Mouse (Mus musculus) intestine, embryonic 15.5 days (tissue): ENCODE data around the gene Hgd. TPM values are rescaled to one million over a fixed set of nuclear protein-coding genes. Genes with fewer than 3 reads are reported as not detected.
A peak's percentile ranks its signal among the peaks of the same experiment; 100 is the strongest.

Source experiments
- ATAC-seq: fragments of 200-750 bp; cut with Nextera tagmentation; 2 replicates; pipeline ENCODE4 v1.8.0; 2017; ENCODE audit warnings: moderate TSS enrichment, moderate library complexity
- H3K27ac ChIP-seq: fragments of 300-500 bp; sonication (generic); 2 replicates; pipeline ENCODE4 v1.5.1; 2015; ENCODE audit warnings: mild to moderate bottlenecking, inconsistent platforms
- H3K27me3 ChIP-seq: fragments of 300-500 bp; sonication (generic); replicated peaks from 2 replicates; pipeline ENCODE4 v1.6.1; 2015; ENCODE audit warnings: inconsistent platforms
- H3K36me3 ChIP-seq: fragments of 300-500 bp; sonication (generic); 2 replicates; pipeline ENCODE4 v1.6.1; 2015; ENCODE audit warnings: inconsistent platforms
- H3K4me1 ChIP-seq: fragments of 300-500 bp; sonication (generic); replicated peaks from 2 replicates; pipeline ENCODE4 v1.6.1; 2015; ENCODE audit warnings: inconsistent platforms
- H3K4me2 ChIP-seq: fragments of 300-500 bp; sonication (generic); replicated peaks from 2 replicates; pipeline ENCODE4 v1.6.1; 2015; ENCODE audit warnings: mild to moderate bottlenecking, inconsistent platforms
- H3K4me3 ChIP-seq: fragments of 300-500 bp; sonication (generic); replicated peaks from 2 replicates; pipeline ENCODE4 v1.5.1; 2015; ENCODE audit warnings: inconsistent platforms
- H3K9ac ChIP-seq: fragments of 300-500 bp; sonication (generic); 2 replicates; pipeline ENCODE4 v1.6.1; 2015; ENCODE audit warnings: inconsistent platforms
- H3K9me3 ChIP-seq: fragments of 300-500 bp; sonication (generic); 2 replicates; pipeline ENCODE4 v1.6.1; 2016; ENCODE audit warnings: inconsistent platforms
- WGBS: fragments of 180-500 bp; shearing (Covaris S2); methylation state at CpG from one replicate; pipeline ENCODE4 v1.1.7; 2015; 5-methylcytosine and 5-hydroxymethylcytosine counted together
- polyA plus RNA-seq: library from polyadenylated mRNA; unstranded; fragments of >200 nt; fragmentation: Nextera tagmentation; extraction: Ambion mirVana; gene quantifications from 2 replicates; pipeline ENCODE4 v1.2.1, GENCODE M21; 2015

The Hgd gene
- polyA plus RNA-seq, result 1.0 and 1.4 TPM in 2 replicates

GRCm38 (mm10) chr16:37579994-37580393, at the start of gene Hgd:
Gene Hgd, plus strand, starts transcription at chr16:37580153.
- Histone ChIP-seq H3K27me3 (no peaks in the 10 kb centered on the region), H3K4me2 (no peak within 1 kb of the TSS), H3K9me3 (no peaks in the 10 kb centered on the region), H3K27ac (no peak within 1 kb of the TSS), H3K36me3 (no peaks in the 10 kb centered on the region), H3K4me1 (0 out of 2 replicates have a peak, but pooled peaks cover 8% of the 10 kb centered on the region), H3K9ac (no peak within 1 kb of the TSS), H3K4me3 (no peak within 1 kb of the TSS)
- WGBS, result 45% methylated on average over 4 of the region's 4 CpGs
- no peak for ATAC-seq

- no peak overlapping the region for H3K27ac ChIP-seq
- H3K4me3 ChIP-seq, result no peak overlapping the region
- H3K9me3 ChIP-seq, result no peaks in the 10 kb centered on the region
- WGBS, result 86% methylated on average over 6 of the region's 6 CpGs
- H3K4me1 ChIP-seq, result no peaks in the 10 kb centered on the region
- no peak overlapping the region for H3K9ac ChIP-seq
- H3K36me3 ChIP-seq, result no peaks in the 10 kb centered on the region
- no peak overlapping the region for H3K4me2 ChIP-seq
- no peaks in the 10 kb centered on the region for H3K27me3 ChIP-seq
- no peak for ATAC-seq
Measured at GRCm38 (mm10) chr16:37530170-37530569, 49.8 kb upstream of the Hgd start.

GRCm38 (mm10) chr16:37532046-37532445, 47.9 kb upstream of the Hgd start:
- H3K27me3 ChIP-seq, result no peaks in the 10 kb centered on the region
- H3K9ac ChIP-seq, result no peak overlapping the region
- H3K27ac ChIP-seq, result no peak overlapping the region
- whole genome bisulfite sequencing, result 95% methylated on average over 1 of the region's 1 CpGs
- no peak overlapping the region for H3K4me3 ChIP-seq
- no peaks in the 10 kb centered on the region for H3K4me1 ChIP-seq
- no peak for ATAC-seq
- no peaks in the 10 kb centered on the region for H3K9me3 ChIP-seq
- H3K36me3 ChIP-seq, result no peaks in the 10 kb centered on the region
- no peak overlapping the region for H3K4me2 ChIP-seq

- Histone ChIP-seq H3K36me3 (no peaks in the 10 kb centered on the region), H3K9me3 (no peaks in the 10 kb centered on the region), H3K27me3 (no peaks in the 10 kb centered on the region), H3K4me3 (no peak overlapping the region), H3K4me2 (no peak overlapping the region), H3K4me1 (no peaks in the 10 kb centered on the region), H3K9ac (no peak overlapping the region), H3K27ac (no peak overlapping the region)
- 73% methylated on average over 8 of the region's 8 CpGs for WGBS
- peak; percentile 68; the same call in 1 of the 2 replicates for ATAC-seq
Measured at GRCm38 (mm10) chr16:37533369-37534068, 46.4 kb upstream of the Hgd start.

- under 1% methylated on average over 22 of the region's 22 CpGs for WGBS
- H3K9ac ChIP-seq, result peak overlapping the region; percentile 76
Measured at GRCm38 (mm10) chr16:37539240-37539610, 40.7 kb upstream of the Hgd start.

GRCm38 (mm10) chr16:37539611-37540580, 40.1 kb upstream of the Hgd start, which contains the start of the genes Gtf2e1 and Rabl3:
Gene Gtf2e1, minus strand, starts transcription at chr16:37539789.
Gene Rabl3, plus strand, starts transcription at chr16:37539885.
- no peaks in the 10 kb centered on the region for H3K27me3 ChIP-seq
- peaks cover 4% of the 10 kb centered on the region; the same call in 1 of the 2 replicates for H3K4me1 ChIP-seq
- 2% methylated on average over 41 of the region's 41 CpGs for WGBS
- ATAC-seq, result peak; percentile 100
- 0 out of 2 replicates have a peak, but pooled peaks cover 3% of the 10 kb centered on the region for H3K36me3 ChIP-seq
- peak within 1 kb of the TSS; percentile 66 for H3K4me2 ChIP-seq
- H3K27ac ChIP-seq, result peak within 1 kb of the TSS; percentile 87
- peak within 1 kb of the TSS; percentile 76 for H3K9ac ChIP-seq
- H3K4me3 ChIP-seq, result peak within 1 kb of the TSS; percentile 65
- H3K9me3 ChIP-seq, result no peaks in the 10 kb centered on the region

More at GRCm38 (mm10) chr16:37539240-37539610, 40.7 kb upstream of the Hgd start:
- peak; percentile 54 for ATAC-seq
- Histone ChIP-seq H3K9me3 (no peaks in the 10 kb centered on the region), H3K4me2 (peak overlapping the region; percentile 66), H3K27me3 (no peaks in the 10 kb centered on the region), H3K36me3 (0 out of 2 replicates have a peak, but pooled peaks cover 3% of the 10 kb centered on the region), H3K4me1 (peaks cover 4% of the 10 kb centered on the region; the same call in 1 of the 2 replicates), H3K27ac (peak overlapping the region; percentile 54), H3K4me3 (peak overlapping the region; percentile 65)

- peak overlapping the region; percentile 65; the same call in 1 of the 2 replicates for H3K4me3 ChIP-seq
- H3K9ac ChIP-seq, result no peak overlapping the region
- no peaks in the 10 kb centered on the region for H3K9me3 ChIP-seq
- 0 out of 2 replicates have a peak, but pooled peaks cover 3% of the 10 kb centered on the region for H3K36me3 ChIP-seq
- H3K27me3 ChIP-seq, result no peaks in the 10 kb centered on the region
- 88% methylated on average over 6 of the region's 6 CpGs for WGBS
- no peak overlapping the region for H3K27ac ChIP-seq
- H3K4me2 ChIP-seq, result peak overlapping the region; percentile 63
- peaks cover 4% of the 10 kb centered on the region; the same call in 1 of the 2 replicates for H3K4me1 ChIP-seq
- ATAC-seq, result no peak
Measured at GRCm38 (mm10) chr16:37540776-37541175, 39.2 kb upstream of the Hgd start.

GRCm38 (mm10) chr16:37546312-37546711, 33.6 kb upstream of the Hgd start:
- no peak for ATAC-seq
- Histone ChIP-seq H3K27ac (no peak overlapping the region), H3K9ac (no peak overlapping the region), H3K36me3 (0 out of 2 replicates have a peak, but pooled peaks cover 3% of the 10 kb centered on the region), H3K4me2 (no peak overlapping the region), H3K27me3 (no peaks in the 10 kb centered on the region), H3K4me1 (no peaks in the 10 kb centered on the region), H3K4me3 (no peak overlapping the region), H3K9me3 (no peaks in the 10 kb centered on the region)
- WGBS, result 84% methylated on average over 5 of the region's 5 CpGs

- Histone ChIP-seq H3K27ac (no peak overlapping the region), H3K4me3 (no peak overlapping the region), H3K9ac (no peak overlapping the region), H3K27me3 (no peaks in the 10 kb centered on the region), H3K4me1 (no peaks in the 10 kb centered on the region), H3K4me2 (no peak overlapping the region), H3K9me3 (no peaks in the 10 kb centered on the region), H3K36me3 (no peaks in the 10 kb centered on the region)
- 64% methylated on average over 3 of the region's 3 CpGs for WGBS
- ATAC-seq, result no peak
Measured at GRCm38 (mm10) chr16:37550266-37550665, 29.7 kb upstream of the Hgd start.

GRCm38 (mm10) chr16:37550981-37551380, 29.0 kb upstream of the Hgd start:
- no peak overlapping the region for H3K27ac ChIP-seq
- no peak for ATAC-seq

GRCm38 (mm10) chr16:37552824-37553223, 27.1 kb upstream of the Hgd start:
- no peaks in the 10 kb centered on the region for H3K9me3 ChIP-seq
- H3K4me3 ChIP-seq, result no peak overlapping the region
- H3K9ac ChIP-seq, result no peak overlapping the region
- ATAC-seq, result no peak
- no peaks in the 10 kb centered on the region for H3K27me3 ChIP-seq
- no peaks in the 10 kb centered on the region for H3K4me1 ChIP-seq
- H3K36me3 ChIP-seq, result no peaks in the 10 kb centered on the region
- 90% methylated on average over 3 of the region's 3 CpGs for WGBS
- H3K4me2 ChIP-seq, result no peak overlapping the region
- H3K27ac ChIP-seq, result no peak overlapping the region

More at GRCm38 (mm10) chr16:37550981-37551380, 29.0 kb upstream of the Hgd start:
- Histone ChIP-seq H3K4me3 (no peak overlapping the region), H3K9ac (no peak overlapping the region), H3K9me3 (no peaks in the 10 kb centered on the region), H3K4me1 (no peaks in the 10 kb centered on the region), H3K27me3 (no peaks in the 10 kb centered on the region), H3K4me2 (no peak overlapping the region), H3K36me3 (no peaks in the 10 kb centered on the region)
- 96% methylated on average over 2 of the region's 2 CpGs for WGBS

GRCm38 (mm10) chr16:37562414-37562813, 17.5 kb upstream of the Hgd start:
- Histone ChIP-seq H3K9me3 (no peaks in the 10 kb centered on the region), H3K4me3 (no peak overlapping the region), H3K4me1 (0 out of 2 replicates have a peak, but pooled peaks cover 2% of the 10 kb centered on the region), H3K36me3 (0 out of 2 replicates have a peak, but pooled peaks cover 4% of the 10 kb centered on the region), H3K4me2 (no peak overlapping the region), H3K9ac (no peak overlapping the region), H3K27me3 (no peaks in the 10 kb centered on the region), H3K27ac (no peak overlapping the region)
- 77% methylated on average over 6 of the region's 6 CpGs for WGBS
- no peak for ATAC-seq
